Mouse (Mus musculus): ENCODE results near the gene Nell1.

Nell1 gene

GRCm38 (mm10) chr7:50260016-50260415, 285.4 kb downstream of the Nell1 start:
- DNase-seq (ENCODE audit: inconsistent ontology term): peak; percentile 13

GRCm38 (mm10) chr7:50295508-50295907, 320.8 kb downstream of the Nell1 start:
- DNase-seq (ENCODE audit: inconsistent ontology term): no peak

DNA sequence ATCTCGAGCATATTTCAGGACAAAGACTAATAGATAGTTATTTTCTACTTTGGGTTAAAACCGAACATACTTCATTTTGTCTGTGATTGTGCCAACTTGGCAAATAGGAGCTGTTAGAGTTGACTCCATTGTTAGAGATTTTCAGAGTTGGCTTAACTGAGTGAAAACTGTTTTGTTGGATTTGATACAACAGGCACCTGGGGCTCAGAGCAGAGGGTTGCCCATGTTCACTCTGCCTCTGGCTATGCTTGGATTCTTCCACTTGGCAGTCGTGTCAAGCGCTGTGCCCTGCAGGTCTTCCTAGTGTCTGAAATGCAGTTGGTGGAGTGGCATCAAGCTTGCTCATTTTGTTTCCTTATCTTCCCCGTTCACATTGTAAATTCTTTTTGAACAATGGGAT, 363.6 kb downstream of the Nell1 start:
- DNase-seq (ENCODE audit: inconsistent ontology term): peak; percentile 51

DNA sequence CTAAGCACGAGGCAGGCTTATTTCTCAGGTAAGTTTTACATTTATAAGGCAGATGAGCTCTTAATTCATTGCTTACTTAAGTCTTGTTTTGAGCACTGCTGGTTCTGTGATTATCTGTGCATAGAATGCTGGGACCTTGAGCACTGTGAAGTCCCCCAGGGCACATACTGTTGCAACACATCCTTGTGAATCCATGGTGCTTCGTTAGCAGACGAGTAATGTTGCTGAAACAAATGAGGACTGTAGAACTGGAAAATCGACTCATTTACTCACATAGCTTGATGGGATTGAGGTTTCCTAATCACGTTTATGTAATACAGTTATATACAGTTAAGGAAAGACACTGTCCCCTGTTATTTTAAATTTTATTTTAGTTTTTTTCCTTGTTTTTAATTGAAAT, 364.1 kb downstream of the Nell1 start:
- peak; percentile 31 for DNase-seq (ENCODE audit: inconsistent ontology term)

DNA sequence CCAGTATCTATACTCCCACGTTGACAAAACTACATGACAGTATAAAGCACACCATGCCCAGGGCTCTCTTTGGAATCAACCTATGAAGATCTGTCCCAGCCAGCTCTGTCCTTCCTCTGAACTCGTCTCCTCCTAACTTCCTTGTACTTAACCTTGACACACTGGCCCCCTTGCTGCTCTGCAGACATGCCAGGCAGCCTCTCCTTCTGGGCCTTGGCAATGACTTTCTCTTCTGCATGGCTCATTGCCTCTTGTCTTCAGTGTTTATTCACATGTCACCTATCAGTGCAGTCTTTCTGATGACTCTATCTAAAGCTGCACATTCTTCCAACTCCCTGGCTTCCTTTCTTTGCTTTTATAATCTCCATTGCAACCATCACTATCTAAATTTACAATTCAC, 376.9 kb downstream of the Nell1 start:
- no peak for DNase-seq (ENCODE audit: inconsistent ontology term)

GRCm38 (mm10) chr7:50357213-50357612, 382.5 kb downstream of the Nell1 start:
- DNase-seq (ENCODE audit: inconsistent ontology term): no peak

- no peak for DNase-seq (ENCODE audit: inconsistent ontology term)
Measured at GRCm38 (mm10) chr7:50362039-50362438, 387.4 kb downstream of the Nell1 start.

GRCm38 (mm10) chr7:50374876-50375275, 400.2 kb downstream of the Nell1 start:
- DNase-seq (ENCODE audit: inconsistent ontology term): peak; percentile 26

DNA sequence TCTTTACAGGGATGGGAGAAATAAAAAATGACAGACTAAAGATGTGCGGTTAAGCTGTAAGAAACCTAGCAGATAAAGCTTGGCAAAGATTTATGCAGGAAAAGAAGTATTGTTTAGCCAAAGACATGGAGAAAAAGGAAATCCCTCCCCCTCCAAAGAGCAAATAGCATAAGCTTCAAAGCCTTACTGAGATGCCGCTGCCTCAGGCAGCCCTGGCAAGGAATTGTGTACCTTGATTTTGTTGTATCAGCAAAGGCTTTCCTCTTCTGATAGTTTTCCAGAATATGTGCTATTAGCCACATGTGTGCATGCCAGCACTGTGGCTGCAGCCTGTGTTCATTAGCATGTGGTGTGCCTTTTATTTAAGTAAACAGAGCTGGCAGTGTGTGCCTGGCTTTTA, 435.8 kb downstream of the Nell1 start:
- DNase-seq (ENCODE audit: inconsistent ontology term): no peak

GRCm38 (mm10) chr7:50419976-50420375, 445.3 kb downstream of the Nell1 start:
- no peak for DNase-seq (ENCODE audit: inconsistent ontology term)

DNA sequence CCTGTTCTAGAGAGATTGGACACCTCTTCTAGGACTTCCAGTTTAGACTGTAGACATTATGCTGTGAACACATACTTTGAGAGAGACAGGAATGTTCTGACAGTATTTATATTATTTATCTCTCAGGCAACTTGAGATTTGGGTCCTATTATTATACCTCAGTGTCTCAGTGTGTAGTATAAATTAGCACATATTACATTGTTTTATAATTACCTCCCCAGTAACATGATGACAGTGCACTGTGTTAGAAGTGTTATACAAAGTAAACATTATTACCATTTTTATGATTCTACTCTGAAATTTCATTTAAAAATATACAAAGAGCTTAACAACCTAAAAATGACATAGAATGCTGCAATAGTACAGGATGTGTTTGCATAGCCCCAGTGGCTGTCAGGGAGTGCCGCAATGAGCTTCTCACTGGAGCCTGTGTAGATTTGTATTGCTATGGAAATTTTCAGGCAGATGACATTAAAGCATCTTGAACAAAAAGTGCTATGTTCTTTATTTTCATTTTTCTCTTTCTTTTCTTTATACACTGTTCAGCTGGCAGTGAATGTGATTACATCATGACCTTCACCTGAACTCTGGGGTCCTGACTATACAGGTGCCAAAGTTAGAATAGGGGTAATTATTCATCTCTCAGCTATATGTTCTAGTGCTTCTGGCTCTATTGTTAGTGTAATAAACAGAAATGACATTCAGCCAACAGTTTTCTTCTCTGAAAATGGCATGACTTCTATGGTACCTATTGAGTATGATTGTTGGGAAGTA, 447.9 kb downstream of the Nell1 start:
- DNase-seq (ENCODE audit: inconsistent ontology term): no peak

GRCm38 (mm10) chr7:50429725-50430124, 455.1 kb downstream of the Nell1 start:
- no peak for DNase-seq (ENCODE audit: inconsistent ontology term)

GRCm38 (mm10) chr7:50441237-50441636, 466.6 kb downstream of the Nell1 start:
- DNase-seq (ENCODE audit: inconsistent ontology term): no peak

- no peak for DNase-seq (ENCODE audit: inconsistent ontology term)
Measured at GRCm38 (mm10) chr7:50447316-50447715, 472.7 kb downstream of the Nell1 start.

DNA sequence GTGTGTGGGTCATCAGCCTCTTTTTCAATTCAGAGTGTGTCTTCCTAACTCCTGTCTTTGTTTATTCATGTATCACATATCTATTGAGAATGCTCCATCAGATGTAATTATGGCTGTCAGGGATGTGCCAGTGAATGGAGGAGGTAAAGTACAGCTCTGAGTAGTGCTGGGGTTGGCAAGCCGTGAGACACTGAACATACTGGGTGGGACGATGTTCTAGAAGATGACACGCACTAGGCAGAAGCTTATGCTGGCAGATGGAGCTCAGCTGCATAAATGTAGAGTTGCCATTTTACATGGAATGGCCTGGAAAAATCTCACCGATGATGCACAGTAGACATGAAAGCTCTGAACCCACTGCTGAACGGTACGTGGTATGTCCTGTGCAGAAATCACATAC, 493.1 kb downstream of the Nell1 start:
- DNase-seq (ENCODE audit: inconsistent ontology term): no peak

- DNase-seq (ENCODE audit: inconsistent ontology term): no peak
Measured at GRCm38 (mm10) chr7:50470555-50470954, 495.9 kb downstream of the Nell1 start.

GRCm38 (mm10) chr7:50482011-50482410, 507.3 kb downstream of the Nell1 start:
- DNase-seq (ENCODE audit: inconsistent ontology term): no peak

GRCm38 (mm10) chr7:50485304-50485703, 510.6 kb downstream of the Nell1 start:
- DNase-seq (ENCODE audit: inconsistent ontology term): no peak

DNA sequence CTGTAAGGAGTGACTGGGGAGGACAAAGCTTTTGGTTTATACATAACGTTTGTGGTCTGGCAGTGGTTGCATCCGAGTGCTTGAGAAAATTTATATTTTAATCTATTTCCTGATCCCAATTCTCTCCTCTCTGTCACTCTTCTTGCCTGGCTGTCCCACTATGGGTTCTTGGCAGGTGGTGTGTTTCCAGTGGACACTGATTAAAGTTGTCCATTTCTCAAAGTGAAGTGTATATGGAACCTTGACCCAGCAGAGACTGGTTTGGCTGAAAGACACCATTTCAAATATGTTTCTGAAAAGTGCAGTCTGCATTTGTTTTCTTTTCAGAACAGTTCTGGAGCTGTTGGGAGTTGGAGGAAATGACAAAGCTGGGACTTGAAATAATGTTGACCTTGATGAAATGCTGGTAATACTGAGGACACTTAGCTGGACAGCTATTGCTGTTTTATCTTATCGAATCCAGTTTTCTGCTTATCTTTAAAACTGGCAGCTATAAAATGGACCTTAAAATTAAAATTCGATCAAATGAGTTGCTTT, 512.3 kb downstream of the Nell1 start:
- no peak for DNase-seq (ENCODE audit: inconsistent ontology term)

DNA sequence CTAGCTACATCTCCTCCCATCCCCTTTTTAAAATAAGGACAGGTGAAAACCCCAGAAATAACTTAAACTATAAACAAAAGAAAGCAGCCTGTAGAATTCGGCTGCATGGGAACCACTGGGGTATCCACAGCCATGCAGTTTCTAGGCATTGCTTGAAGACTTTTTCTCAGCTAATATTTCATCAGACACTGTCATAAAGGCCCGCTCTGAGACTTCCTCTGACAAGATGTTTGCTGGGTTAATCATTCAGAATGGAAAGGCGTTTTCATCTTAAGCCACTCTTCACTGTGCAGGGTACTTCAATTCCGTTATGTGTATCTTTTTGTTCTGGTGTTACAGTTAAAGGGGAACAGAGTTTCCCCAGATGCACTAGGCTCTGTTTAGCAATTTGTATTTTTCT, 526.9 kb downstream of the Nell1 start:
- no peak for DNase-seq (ENCODE audit: inconsistent ontology term)

DNA sequence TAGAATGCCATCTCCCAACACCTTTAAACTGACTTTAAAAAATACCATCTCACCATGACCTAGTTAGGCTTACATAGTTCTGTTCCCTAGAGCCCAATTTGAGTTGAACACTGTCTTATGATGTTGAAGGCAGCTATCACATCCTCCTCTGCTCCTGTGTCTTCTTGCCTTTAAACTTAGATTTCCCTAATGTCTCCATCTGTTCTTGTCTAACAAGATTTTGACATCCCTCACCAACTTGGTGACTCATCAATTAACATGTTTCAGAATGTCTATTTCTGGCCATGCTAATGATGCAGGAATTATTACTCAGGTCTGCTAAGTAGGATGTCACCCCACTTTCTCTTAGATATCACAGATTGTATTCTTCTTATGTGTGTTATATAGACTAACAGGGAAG, 532.4 kb downstream of the Nell1 start:
- DNase-seq (ENCODE audit: inconsistent ontology term): peak; percentile 44

DNA sequence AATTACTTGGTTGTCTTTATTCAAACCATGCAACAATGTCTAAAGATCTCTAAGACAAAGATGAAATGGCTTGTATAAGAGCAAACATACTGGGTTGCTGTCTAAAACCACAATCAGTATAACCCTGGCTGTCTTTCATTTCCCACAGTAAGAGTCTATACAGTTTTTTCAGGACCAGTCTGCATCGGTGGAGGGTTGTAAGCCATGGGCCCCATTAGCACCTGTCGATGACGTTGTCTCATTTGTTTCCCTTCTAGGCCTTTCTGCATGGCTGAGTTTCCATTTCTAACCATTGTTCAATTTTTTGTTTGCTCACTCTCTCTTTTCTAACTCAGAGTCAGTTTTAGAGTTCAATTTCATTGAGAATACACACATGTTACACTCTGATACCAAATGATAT, 540.2 kb downstream of the Nell1 start:
- no peak for DNase-seq (ENCODE audit: inconsistent ontology term)

DNA sequence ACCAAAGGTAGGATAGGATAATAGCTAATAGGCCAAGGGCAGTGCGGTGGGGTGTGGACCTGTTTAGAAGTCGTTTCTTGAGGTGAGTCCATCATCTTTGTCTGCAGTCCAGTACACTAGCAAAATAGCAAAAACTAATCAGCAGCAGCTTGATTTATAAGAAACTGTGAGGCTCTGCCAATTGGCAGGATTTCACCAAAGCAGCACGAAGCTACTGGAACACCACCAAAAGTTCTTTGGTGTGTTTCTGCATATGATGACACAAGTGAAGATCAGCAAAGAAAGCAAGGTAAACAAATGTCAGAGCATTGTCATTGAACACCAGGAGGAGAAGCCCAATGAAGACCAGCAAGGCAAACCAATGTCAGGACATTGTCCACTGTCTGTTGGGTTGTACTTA, 542.0 kb downstream of the Nell1 start:
- peak; percentile 4 for DNase-seq (ENCODE audit: inconsistent ontology term)

DNA sequence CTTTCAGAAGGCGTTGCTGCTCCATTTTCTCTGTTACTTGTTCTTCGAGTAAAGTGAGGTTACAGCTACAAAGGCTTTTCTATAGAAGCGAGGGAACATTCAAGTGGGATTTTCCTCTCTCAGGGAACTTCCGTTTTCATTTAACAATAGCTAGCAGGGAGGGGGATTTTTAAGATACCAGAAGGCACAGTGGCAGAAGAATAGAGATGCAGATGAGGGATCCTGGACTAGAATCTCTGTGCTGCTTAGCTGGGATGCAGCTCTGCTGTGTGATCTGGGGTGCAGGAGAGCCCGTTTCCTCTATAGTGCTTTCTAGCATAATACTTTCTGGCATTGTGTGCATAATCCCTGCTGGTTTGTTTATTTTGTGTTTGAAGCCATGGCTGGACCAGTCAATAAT, 568.7 kb downstream of the Nell1 start:
- DNase-seq (ENCODE audit: inconsistent ontology term): no peak
